Mouse (Mus musculus) cerebellum, postnatal 36 days (tissue): Measurements from ENCODE around the gene Kif9.

Experiments
- DNase-seq, 2 experiments: peaks; one replicate each; pipeline ENCODE4 v3.0.0; 2021 to 2022; ENCODE audit warnings: mixed read lengths in 2 of 2

Gene Kif9

GRCm38 (mm10) chr9:110476124-110477091 is at the start of gene Kif9, which contains the start of gene Klhl18:
TSS of gene Kif9 (plus strand) at chr9:110476958.
TSS of gene Klhl18 (minus strand) at chr9:110476694.
- peak; percentile 99 for DNase-seq

- no peak for DNase-seq
These were observed 45.5 kb upstream of the Kif9 start for GRCm38 (mm10) chr9:110431241-110431640.

- DNase-seq = no peak
These were observed 43.7 kb upstream of the Kif9 start for GRCm38 (mm10) chr9:110433045-110433444.

GRCm38 (mm10) chr9:110436041-110436440 is 40.7 kb upstream of the Kif9 start:
- no peak for DNase-seq

- no peak for DNase-seq
These were observed 36.7 kb upstream of the Kif9 start for GRCm38 (mm10) chr9:110440049-110440448.

- no peak for DNase-seq
These were observed 36.2 kb upstream of the Kif9 start for GRCm38 (mm10) chr9:110440559-110440958.

- no peak for DNase-seq
These were observed 28.4 kb upstream of the Kif9 start for GRCm38 (mm10) chr9:110448356-110448755.

- peak; percentile 69 to 77 for DNase-seq
These were observed 27.7 kb upstream of the Kif9 start for GRCm38 (mm10) chr9:110448857-110449617.

GRCm38 (mm10) chr9:110452523-110452922 is 24.2 kb upstream of the Kif9 start:
- DNase-seq = no peak

GRCm38 (mm10) chr9:110457926-110458325 is 18.8 kb upstream of the Kif9 start:
- DNase-seq = no peak

GRCm38 (mm10) chr9:110459145-110459727 is 17.5 kb upstream of the Kif9 start:
- no peak for DNase-seq

GRCm38 (mm10) chr9:110460884-110461815 is 15.6 kb upstream of the Kif9 start:
- no peak for DNase-seq

GRCm38 (mm10) chr9:110462321-110462720 is 14.4 kb upstream of the Kif9 start:
- no peak for DNase-seq

- DNase-seq = no peak
These were observed 12.7 kb upstream of the Kif9 start for GRCm38 (mm10) chr9:110463983-110464591.

GRCm38 (mm10) chr9:110465336-110465735 is 11.4 kb upstream of the Kif9 start:
- DNase-seq = no peak

GRCm38 (mm10) chr9:110466179-110466578 is 10.6 kb upstream of the Kif9 start:
- no peak for DNase-seq

- no peak for DNase-seq
These were observed 1.2 kb downstream of the Kif9 start for GRCm38 (mm10) chr9:110477951-110478350.

- DNase-seq = no peak
These were observed 1.9 kb downstream of the Kif9 start for GRCm38 (mm10) chr9:110478639-110479038.

- no peak for DNase-seq
These were observed 12.1 kb downstream of the Kif9 start for GRCm38 (mm10) chr9:110488841-110489240.

GRCm38 (mm10) chr9:110490913-110491312 is 14.2 kb downstream of the Kif9 start:
- DNase-seq = no peak

GRCm38 (mm10) chr9:110525737-110526136 is 49.0 kb downstream of the Kif9 start:
- DNase-seq = no peak
